Mouse (Mus musculus) spleen, postnatal 4 days (tissue): Measurements from ENCODE around the gene Lmx1a.
A peak's percentile ranks its signal among the peaks of the same experiment; 100 is the strongest.

Source experiments
- DNase-seq, 2 experiments: peaks; one replicate each; pipeline ENCODE4 v3.0.0; 2022; ENCODE audit warnings: low spot score in 2 of 2

Gene Lmx1a

DNA sequence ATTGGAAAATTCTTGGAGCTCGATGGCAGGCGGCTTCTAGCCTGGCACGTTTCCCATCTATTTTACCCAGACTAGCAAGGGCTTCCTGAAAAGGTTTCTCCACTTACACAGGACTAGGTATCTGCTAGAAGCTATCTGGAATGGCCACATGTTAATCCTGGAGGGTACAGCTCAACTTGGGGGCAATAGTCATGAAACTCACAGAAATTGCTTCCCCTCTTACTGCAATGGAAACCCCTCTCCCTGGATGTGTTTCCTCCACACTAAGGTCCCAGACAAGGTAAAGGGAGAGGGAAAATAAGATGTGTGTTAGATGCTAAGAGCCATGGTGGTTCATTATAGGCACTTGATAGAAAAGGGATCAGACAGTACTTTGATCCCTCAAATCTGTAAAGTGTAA is 5.7 kb downstream of the Lmx1a start:
- no peak for DNase-seq

GRCm38 (mm10) chr1:167695910-167696459 is 6.9 kb downstream of the Lmx1a start:
- DNase-seq = no peak

DNA sequence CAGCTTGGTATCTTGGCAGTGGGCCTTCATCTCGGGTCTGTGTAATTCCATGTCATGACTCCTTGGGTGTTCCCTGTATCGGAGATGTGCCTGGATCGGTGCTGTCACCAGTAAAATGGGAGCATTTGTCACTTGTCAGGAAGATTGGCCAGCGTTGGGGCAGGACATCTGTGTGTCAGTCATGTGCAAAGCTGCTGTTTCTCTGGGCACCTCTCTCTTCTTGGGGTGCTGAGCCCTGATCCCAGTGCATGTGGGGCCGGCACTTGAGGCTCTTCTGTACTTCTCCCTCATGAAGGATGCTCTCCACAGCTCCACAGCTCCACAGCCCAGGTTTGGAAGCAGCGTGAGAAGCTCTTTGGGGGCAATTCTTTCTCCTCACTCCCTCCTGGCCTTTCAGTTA is 10.7 kb downstream of the Lmx1a start:
- DNase-seq = no peak

DNA sequence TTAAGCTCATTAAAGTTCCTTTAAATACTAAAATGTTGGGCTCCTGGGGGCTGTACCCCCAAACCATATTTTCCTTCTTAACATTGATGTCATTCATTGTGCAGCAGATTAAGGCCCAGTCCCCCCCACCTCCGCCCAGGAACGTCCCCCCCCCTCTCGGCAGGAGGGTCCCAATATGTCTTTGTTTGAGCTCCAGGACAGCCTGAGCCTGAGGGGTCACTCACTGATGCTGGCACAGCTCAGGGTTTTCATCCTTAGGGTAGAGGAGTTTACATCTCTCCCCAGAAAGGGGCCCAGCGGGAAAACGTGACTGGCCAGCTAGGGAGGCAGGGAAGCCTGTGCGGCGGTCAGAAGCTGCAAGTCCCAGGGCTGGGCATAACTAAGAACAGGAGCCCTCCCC is 11.2 kb downstream of the Lmx1a start:
- no peak for DNase-seq

DNA sequence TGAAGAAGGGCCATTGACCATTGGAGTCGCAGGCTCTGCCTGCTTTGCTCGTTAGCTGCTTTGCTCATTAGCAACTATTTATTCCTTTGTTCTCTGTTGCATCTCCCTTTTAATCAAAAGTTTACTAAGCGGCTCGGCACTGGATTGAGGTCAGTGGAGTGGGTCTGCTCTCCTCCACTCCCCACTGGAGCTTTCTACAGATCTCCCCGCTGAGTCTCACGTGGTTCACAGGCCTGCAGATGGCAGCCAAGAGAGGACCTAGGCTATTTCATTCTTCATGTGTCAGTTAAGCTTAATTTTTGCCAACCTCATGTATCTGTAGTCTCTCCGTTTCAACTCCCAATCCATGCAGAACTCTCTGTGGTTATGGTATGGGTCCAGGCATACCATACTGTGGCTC is 16.5 kb downstream of the Lmx1a start:
- DNase-seq = no peak

DNA sequence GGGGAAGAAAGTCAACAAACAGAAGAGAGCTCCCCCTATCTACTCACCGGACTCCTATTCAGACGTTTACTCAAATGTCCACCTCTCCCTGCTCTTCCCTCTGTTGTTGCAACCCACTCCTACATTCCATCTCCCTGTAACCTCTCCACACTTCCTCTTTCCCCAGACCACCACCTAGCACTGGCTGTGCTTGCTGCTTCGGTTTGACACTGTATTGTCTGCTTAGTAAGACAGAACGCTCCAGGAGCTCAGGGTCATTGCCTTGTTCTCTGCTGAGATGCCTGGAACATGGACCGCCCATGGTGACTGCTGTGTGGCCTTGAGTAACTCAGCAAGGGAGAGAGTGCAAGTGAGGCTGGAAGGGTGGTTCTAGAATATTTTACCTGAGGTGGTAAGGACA is 19.7 kb downstream of the Lmx1a start:
- no peak for DNase-seq

- no peak for DNase-seq
Measured at GRCm38 (mm10) chr1:167715730-167716341, 26.8 kb downstream of the Lmx1a start.

DNA sequence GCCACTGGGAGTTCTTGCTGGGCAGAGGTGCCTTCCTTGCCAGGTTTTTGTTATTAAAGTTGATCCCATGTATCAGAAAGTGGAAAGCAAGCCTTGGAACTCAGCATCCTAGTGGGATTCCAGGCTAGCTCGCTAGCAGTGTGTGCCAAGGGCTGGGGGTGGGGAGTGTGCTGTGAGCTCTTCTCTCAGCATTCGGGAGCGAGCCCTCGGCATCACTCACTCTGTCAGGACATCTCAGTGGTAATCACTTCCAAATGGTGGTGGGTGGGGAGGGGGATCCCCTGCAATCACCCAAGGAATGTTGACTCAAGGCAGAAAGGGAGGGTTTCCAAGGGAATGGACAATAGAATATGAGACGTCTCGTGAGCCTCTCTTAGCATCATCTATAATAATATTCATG is 45.4 kb downstream of the Lmx1a start:
- DNase-seq = no peak

DNA sequence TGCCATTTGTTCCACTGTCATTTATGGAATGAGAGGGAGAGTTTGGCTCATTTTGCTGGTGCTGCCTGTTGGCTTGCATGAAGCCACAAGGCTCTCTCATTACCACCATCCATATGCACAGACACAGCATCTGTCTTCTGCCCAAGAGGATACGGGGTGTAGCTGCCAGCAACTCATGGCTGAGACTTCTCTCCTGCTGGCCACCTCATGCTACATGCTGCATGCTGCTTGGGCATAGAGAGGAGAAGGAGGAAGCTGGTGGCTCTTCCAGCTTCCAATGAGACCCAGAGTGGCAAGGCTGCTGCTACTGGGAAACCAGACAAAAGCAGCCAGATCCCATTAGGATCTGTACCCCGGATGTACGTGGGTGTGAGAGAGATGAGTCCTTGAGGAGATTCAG is 47.8 kb downstream of the Lmx1a start:
- DNase-seq = no peak

DNA sequence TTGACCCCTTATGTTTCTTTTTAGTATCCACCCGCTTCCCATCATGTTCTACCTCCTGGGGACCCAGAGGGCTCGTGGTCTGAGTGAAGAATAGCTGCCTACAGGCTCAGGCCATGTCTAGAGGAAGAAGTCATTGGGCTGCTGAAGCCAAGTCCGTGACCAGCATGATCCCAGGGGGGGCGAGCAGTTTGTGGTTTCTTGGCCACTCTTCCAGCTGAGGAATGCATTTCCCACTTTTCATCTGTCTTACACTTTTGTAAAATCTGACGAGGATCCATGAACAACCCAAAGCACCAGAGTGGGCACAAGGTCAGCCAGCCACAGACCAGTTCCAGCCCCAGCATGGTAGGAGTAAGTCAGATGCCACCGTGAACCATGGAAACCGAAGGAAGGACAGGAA is 50.2 kb downstream of the Lmx1a start:
- DNase-seq = no peak

DNA sequence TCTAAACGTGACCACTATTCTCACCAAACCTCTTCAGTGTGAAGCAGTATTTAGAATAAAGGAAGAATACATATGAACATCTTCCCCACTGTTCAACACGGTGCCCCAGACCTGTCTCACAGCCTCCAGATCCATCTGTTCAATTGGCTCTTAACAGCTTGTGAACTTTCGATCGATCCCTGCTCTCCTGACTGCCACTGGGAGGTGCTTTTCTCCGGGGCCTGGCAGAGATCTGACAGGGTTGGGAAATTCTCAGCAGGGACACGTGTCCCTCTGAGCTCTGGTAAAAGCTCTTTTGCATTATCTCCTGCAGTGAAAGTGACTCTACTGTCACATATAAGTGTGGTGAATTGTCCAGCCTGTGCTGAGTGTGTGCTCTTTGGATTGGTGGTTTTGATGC is 57.6 kb downstream of the Lmx1a start:
- no peak for DNase-seq

DNA sequence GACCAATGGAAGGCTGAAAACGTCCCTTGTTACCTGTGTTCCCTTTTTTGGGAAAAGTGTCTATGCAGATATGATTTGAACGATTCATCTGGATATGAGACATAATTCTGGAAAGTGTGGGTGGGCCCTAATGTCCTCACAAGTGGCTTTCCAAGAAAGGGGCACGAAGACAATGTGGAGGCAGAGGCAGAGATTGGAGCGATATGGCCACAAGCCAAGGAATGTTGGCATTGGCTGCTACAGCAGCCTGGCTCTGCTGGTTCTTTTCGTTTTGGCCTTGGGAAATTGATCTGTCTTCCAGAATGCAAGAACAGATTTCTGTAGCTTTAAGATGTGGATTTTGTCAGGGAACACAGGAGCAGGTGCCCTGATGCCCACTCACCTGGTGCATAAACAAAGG is 63.6 kb downstream of the Lmx1a start:
- no peak for DNase-seq

DNA sequence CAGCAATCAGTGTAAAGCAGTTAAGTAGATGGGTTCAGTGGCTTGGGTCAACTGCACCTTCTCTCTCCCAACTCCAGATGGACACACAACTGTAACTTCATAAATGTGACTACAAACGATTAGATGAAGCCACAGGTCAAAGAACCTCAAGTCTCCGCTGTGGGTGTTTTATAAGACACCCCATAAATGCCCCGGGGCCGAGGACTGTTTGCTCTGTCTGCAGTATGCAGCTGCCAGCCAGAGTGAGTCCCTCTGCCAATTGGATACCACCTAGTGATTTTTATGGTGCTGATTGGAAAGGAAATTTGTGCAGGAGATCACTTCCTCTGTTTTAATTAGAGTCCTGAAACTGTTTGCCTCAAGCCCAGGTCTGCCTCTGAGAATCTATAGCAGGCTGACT is 65.0 kb downstream of the Lmx1a start:
- DNase-seq = no peak

DNA sequence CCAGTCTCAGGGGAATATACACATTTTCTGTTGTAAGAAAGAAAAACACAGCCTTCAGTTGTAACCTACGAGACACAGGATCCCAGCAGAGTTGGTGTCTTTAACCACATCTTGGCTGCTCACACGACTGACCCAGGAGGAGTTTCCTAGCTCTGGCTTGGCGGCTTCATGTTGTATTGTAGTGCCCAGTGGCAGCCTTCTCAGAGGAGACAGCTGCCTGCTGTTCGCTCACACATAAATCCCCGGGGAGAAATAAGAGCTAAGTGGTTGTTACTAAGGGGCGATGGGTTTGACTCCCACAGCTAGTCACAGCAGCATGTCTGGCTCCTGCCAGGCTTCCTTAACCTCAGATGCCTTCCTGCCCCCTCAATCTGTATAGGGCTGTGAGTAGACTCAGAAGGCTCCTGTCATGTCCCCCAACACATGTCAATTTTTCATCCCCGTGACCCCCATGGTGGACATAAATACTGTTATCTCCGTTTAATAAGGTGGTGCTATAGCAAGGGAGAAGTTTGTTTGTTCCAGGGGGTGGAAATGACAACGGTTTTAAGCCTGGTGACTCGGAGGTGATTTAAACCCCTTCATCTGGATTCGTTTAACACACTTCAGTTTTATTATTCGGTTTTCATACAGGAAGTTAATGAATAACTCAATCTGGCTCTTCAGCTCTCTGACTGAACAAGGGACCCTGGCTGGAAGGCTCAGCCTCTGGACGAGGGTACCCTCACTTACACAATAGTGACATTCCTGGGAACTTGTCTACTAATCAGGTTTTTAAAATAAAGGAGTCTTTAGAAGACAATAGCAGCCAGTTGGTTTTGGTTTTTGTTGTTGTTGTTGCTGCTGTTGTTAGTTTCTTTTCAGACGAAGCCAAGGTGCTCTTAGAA is 65.8 kb downstream of the Lmx1a start:
- DNase-seq = no peak

GRCm38 (mm10) chr1:167758208-167758607 is 69.2 kb downstream of the Lmx1a start:
- no peak for DNase-seq

GRCm38 (mm10) chr1:167760307-167760706 is 71.3 kb downstream of the Lmx1a start:
- no peak for DNase-seq

GRCm38 (mm10) chr1:167761785-167762223 is 72.8 kb downstream of the Lmx1a start:
- no peak for DNase-seq

- DNase-seq = no peak
Measured at GRCm38 (mm10) chr1:167766619-167767018, 77.6 kb downstream of the Lmx1a start.

DNA sequence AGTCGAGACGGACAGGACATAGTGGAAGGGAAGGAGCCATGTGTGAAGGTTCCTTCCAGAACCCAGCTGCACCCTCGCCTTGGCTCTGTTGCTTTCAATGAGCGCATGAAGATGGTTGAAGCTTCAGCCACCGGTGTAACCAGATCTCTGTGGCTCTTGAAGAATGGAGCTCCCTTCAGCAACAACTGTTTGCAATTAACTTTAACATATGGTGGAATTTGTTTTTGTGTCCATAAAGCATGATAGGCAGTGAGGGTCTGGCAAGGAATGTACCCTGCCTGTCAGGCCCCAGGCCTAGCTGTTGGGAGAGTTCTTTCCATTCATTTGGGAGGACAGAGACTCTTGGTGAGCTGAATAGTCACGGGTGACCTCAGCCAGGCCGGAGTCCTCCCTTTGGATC is 81.4 kb downstream of the Lmx1a start:
- no peak for DNase-seq

GRCm38 (mm10) chr1:167779766-167780488 is 90.9 kb downstream of the Lmx1a start:
- no peak for DNase-seq

DNA sequence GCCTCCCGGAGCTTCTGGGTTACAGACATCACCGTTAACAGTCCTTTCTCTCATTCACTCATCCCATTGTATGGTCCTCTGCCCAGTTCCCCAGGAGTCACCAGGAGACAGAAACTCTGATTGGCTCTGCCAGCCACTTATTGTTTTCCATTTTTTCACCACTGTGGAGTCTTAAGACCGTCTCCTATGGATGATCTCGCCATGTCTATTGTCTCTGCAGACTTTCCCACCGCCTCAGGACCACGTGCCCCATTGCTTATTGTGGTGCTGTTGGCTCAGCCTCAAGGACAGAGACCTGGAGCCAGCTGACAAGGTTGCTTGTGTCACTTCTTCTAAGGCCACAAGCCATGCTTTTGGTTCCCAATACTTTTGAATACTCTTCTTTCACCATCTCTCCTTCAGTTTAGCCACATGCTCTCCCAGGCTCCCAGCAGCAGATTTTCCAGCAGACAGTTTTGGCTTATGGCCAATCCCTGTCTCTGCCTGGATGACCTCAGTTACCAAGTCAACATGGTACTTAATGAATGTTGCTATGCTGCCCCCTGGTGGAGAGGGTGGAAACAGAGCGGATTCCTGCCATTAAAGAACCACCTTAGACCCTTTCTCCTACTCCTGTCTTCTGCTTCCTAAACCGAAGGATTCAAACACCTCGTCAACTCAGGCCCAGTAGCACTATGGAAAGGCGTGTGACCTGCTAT is 92.9 kb downstream of the Lmx1a start:
- peak; percentile 16 to 67 for DNase-seq

GRCm38 (mm10) chr1:167784067-167784466 is 95.0 kb downstream of the Lmx1a start:
- DNase-seq = no peak
